Mouse (Mus musculus) neural tube, embryonic 15.5 days (tissue): ENCODE data around the gene Lypla2. TPM values are rescaled to one million over a fixed set of nuclear protein-coding genes. Genes with fewer than 3 reads are reported as not detected.

Experiments
- ATAC-seq: fragments of 200-750 bp; cut with Nextera tagmentation; 2 replicates; pipeline ENCODE4 v1.8.0; 2017; ENCODE audit warnings: mild to moderate bottlenecking, moderate TSS enrichment, moderate library complexity; ENCODE audit not compliant: low FRiP score
- H3K27ac ChIP-seq: fragments of 300-500 bp; sonication (generic); replicated peaks from 2 replicates; pipeline ENCODE4 v1.5.1; 2015; ENCODE audit warnings: mild to moderate bottlenecking, inconsistent platforms
- H3K27me3 ChIP-seq: fragments of 300-500 bp; sonication (generic); replicated peaks from 2 replicates; pipeline ENCODE4 v1.6.1; 2015; ENCODE audit warnings: inconsistent platforms
- H3K36me3 ChIP-seq: fragments of 300-500 bp; sonication (generic); 2 replicates; pipeline ENCODE4 v1.6.1; 2015; ENCODE audit warnings: inconsistent platforms
- H3K4me1 ChIP-seq: fragments of 300-500 bp; sonication (generic); 2 replicates; pipeline ENCODE4 v1.6.1; 2015; ENCODE audit warnings: inconsistent platforms
- H3K4me2 ChIP-seq: fragments of 300-500 bp; sonication (generic); 2 replicates; pipeline ENCODE4 v1.6.1; 2015; ENCODE audit warnings: inconsistent platforms, mild to moderate bottlenecking, moderate library complexity
- H3K4me3 ChIP-seq: fragments of 300-500 bp; sonication (generic); replicated peaks from 2 replicates; pipeline ENCODE4 v1.5.1; 2015; ENCODE audit warnings: mild to moderate bottlenecking, inconsistent platforms
- H3K9ac ChIP-seq: fragments of 300-500 bp; sonication (generic); replicated peaks from 2 replicates; pipeline ENCODE4 v1.6.1; 2015; ENCODE audit warnings: mild to moderate bottlenecking, inconsistent platforms
- H3K9me3 ChIP-seq: fragments of 300-500 bp; sonication (generic); replicated peaks from 2 replicates; pipeline ENCODE4 v1.6.1; 2016; ENCODE audit warnings: inconsistent platforms
- WGBS: fragments of 180-500 bp; shearing (Covaris S2); methylation state at CpG from one replicate; pipeline ENCODE4 v1.1.7; 2015; ENCODE audit warnings: mixed read lengths; 5-methylcytosine and 5-hydroxymethylcytosine counted together
- polyA plus RNA-seq: library from polyadenylated mRNA; unstranded; fragments of >200 nt; fragmentation: Nextera tagmentation; extraction: Ambion mirVana; gene quantifications from 2 replicates; pipeline ENCODE4 v1.2.1, GENCODE M21; 2015

The Lypla2 gene
- 200 and 211 TPM in 2 replicates for polyA plus RNA-seq

GRCm38 (mm10) chr4:135972556-135972906, at the start of gene Lypla2:
Gene Lypla2 (minus strand): TSS chr4:135972626.
- Histone ChIP-seq H3K36me3 (peaks cover 60% of the 10 kb centered on the region), H3K9ac (peak within 1 kb of the TSS; percentile 91), H3K9me3 (no peaks in the 10 kb centered on the region), H3K4me3 (peak within 1 kb of the TSS; percentile 97), H3K27me3 (no peaks in the 10 kb centered on the region), H3K4me2 (peak within 1 kb of the TSS; percentile 86), H3K4me1 (peaks cover 25% of the 10 kb centered on the region), H3K27ac (peak within 1 kb of the TSS; percentile 77)
- peak; percentile 88 for ATAC-seq
- 2% methylated on average over 19 of the region's 19 CpGs for WGBS

GRCm38 (mm10) chr4:136021549-136022047, 49.2 kb upstream of the Lypla2 start, which contains the start of gene Eloa:
Gene Eloa (minus strand): TSS chr4:136021763.
- WGBS: under 1% methylated on average over 46 of the region's 48 CpGs
- peak within 1 kb of the TSS; percentile 96 for H3K4me2 ChIP-seq
- ATAC-seq: peak; percentile 98

GRCm38 (mm10) chr4:136020743-136021548, 48.5 kb upstream of the Lypla2 start:
- Histone ChIP-seq H3K4me1 (peaks cover 20% of the 10 kb centered on the region), H3K36me3 (no peaks in the 10 kb centered on the region), H3K4me3 (peak overlapping the region; percentile 81), H3K4me2 (peak overlapping the region; percentile 96), H3K27me3 (no peaks in the 10 kb centered on the region), H3K9me3 (no peaks in the 10 kb centered on the region), H3K27ac (peak overlapping the region; percentile 84), H3K9ac (peak overlapping the region; percentile 89)
- peak; percentile 74 for ATAC-seq
- 2% methylated on average over 59 of the region's 62 CpGs for WGBS

More at GRCm38 (mm10) chr4:136021549-136022047, 49.2 kb upstream of the Lypla2 start, which contains the start of gene Eloa:
- peak within 1 kb of the TSS; percentile 84 for H3K27ac ChIP-seq
- H3K36me3 ChIP-seq: no peaks in the 10 kb centered on the region
- no peaks in the 10 kb centered on the region for H3K27me3 ChIP-seq
- H3K9me3 ChIP-seq: no peaks in the 10 kb centered on the region
- H3K4me1 ChIP-seq: peaks cover 20% of the 10 kb centered on the region
- peak within 1 kb of the TSS; percentile 89 for H3K9ac ChIP-seq
- H3K4me3 ChIP-seq: peak within 1 kb of the TSS; percentile 81

GRCm38 (mm10) chr4:136016059-136016602, 43.7 kb upstream of the Lypla2 start:
- no peak overlapping the region for H3K27ac ChIP-seq
- no peak for ATAC-seq
- H3K4me2 ChIP-seq: no peak overlapping the region
- no peaks in the 10 kb centered on the region for H3K9me3 ChIP-seq
- H3K9ac ChIP-seq: no peak overlapping the region
- peaks cover 20% of the 10 kb centered on the region for H3K4me1 ChIP-seq
- peaks cover 24% of the 10 kb centered on the region for H3K36me3 ChIP-seq
- H3K27me3 ChIP-seq: no peaks in the 10 kb centered on the region
- no peak overlapping the region for H3K4me3 ChIP-seq
- 84% methylated on average over 3 of the region's 3 CpGs for WGBS

- Histone ChIP-seq H3K4me2 (no peak overlapping the region), H3K4me1 (no peaks in the 10 kb centered on the region), H3K4me3 (no peak overlapping the region), H3K27me3 (no peaks in the 10 kb centered on the region), H3K9ac (no peak overlapping the region), H3K27ac (no peak overlapping the region), H3K9me3 (no peaks in the 10 kb centered on the region), H3K36me3 (peaks cover 73% of the 10 kb centered on the region)
- ATAC-seq: no peak
- WGBS: 92% methylated on average over 4 of the region's 4 CpGs
Observed at GRCm38 (mm10) chr4:136010586-136010985, 38.2 kb upstream of the Lypla2 start.

- no peak for ATAC-seq
- Histone ChIP-seq H3K4me1 (no peaks in the 10 kb centered on the region), H3K9ac (no peak overlapping the region), H3K4me3 (no peak overlapping the region), H3K27me3 (no peaks in the 10 kb centered on the region), H3K9me3 (no peaks in the 10 kb centered on the region), H3K36me3 (peaks cover 88% of the 10 kb centered on the region), H3K27ac (no peak overlapping the region), H3K4me2 (no peak overlapping the region)
- 96% methylated on average over 8 of the region's 8 CpGs for whole genome bisulfite sequencing
Observed at GRCm38 (mm10) chr4:136008782-136009447, 36.5 kb upstream of the Lypla2 start.

- ATAC-seq: no peak
- H3K4me1 ChIP-seq: no peaks in the 10 kb centered on the region
- no peak overlapping the region for H3K4me2 ChIP-seq
- no peak overlapping the region for H3K27ac ChIP-seq
- peaks cover 90% of the 10 kb centered on the region for H3K36me3 ChIP-seq
- H3K4me3 ChIP-seq: no peak overlapping the region
- no peaks in the 10 kb centered on the region for H3K9me3 ChIP-seq
- 95% methylated on average over 3 of the region's 3 CpGs for WGBS
- no peaks in the 10 kb centered on the region for H3K27me3 ChIP-seq
- no peak overlapping the region for H3K9ac ChIP-seq
Observed at GRCm38 (mm10) chr4:136006821-136007220, 34.4 kb upstream of the Lypla2 start.

GRCm38 (mm10) chr4:136004921-136005320, 32.5 kb upstream of the Lypla2 start:
- Histone ChIP-seq H3K36me3 (peaks cover 81% of the 10 kb centered on the region), H3K4me1 (no peaks in the 10 kb centered on the region), H3K4me2 (no peak overlapping the region), H3K4me3 (no peak overlapping the region), H3K27ac (no peak overlapping the region), H3K9ac (no peak overlapping the region), H3K9me3 (no peaks in the 10 kb centered on the region), H3K27me3 (no peaks in the 10 kb centered on the region)
- WGBS: 96% methylated on average over 2 of the region's 2 CpGs
- ATAC-seq: no peak

- ATAC-seq: no peak
- WGBS: 89% methylated on average over 5 of the region's 5 CpGs
Observed at GRCm38 (mm10) chr4:136004107-136004675, 31.8 kb upstream of the Lypla2 start.

GRCm38 (mm10) chr4:135995118-135995517, 22.7 kb upstream of the Lypla2 start:
- Histone ChIP-seq H3K9me3 (no peaks in the 10 kb centered on the region), H3K4me1 (no peaks in the 10 kb centered on the region), H3K4me3 (no peak overlapping the region), H3K27ac (no peak overlapping the region), H3K9ac (no peak overlapping the region), H3K4me2 (no peak overlapping the region), H3K36me3 (no peaks in the 10 kb centered on the region), H3K27me3 (no peaks in the 10 kb centered on the region)
- WGBS: 90% methylated on average over 4 of the region's 4 CpGs
- ATAC-seq: no peak

More at GRCm38 (mm10) chr4:136004107-136004675, 31.8 kb upstream of the Lypla2 start:
- Histone ChIP-seq H3K9ac (no peak overlapping the region), H3K27me3 (no peaks in the 10 kb centered on the region), H3K4me2 (no peak overlapping the region), H3K27ac (no peak overlapping the region), H3K4me3 (no peak overlapping the region), H3K4me1 (no peaks in the 10 kb centered on the region), H3K9me3 (no peaks in the 10 kb centered on the region), H3K36me3 (peaks cover 74% of the 10 kb centered on the region)

GRCm38 (mm10) chr4:135993941-135994340, 21.5 kb upstream of the Lypla2 start:
- Histone ChIP-seq H3K27ac (no peak overlapping the region), H3K9me3 (no peaks in the 10 kb centered on the region), H3K9ac (no peak overlapping the region), H3K27me3 (no peaks in the 10 kb centered on the region), H3K4me1 (no peaks in the 10 kb centered on the region), H3K36me3 (no peaks in the 10 kb centered on the region), H3K4me2 (no peak overlapping the region), H3K4me3 (no peak overlapping the region)
- WGBS: 95% methylated on average over 6 of the region's 6 CpGs
- ATAC-seq: no peak
